Mouse (Mus musculus) adrenal gland (tissue): ENCODE data around the gene Setd7.

ENCODE experiments used
- intact Hi-C: fragments of 180-260 bp; cut with DNase I; formaldehyde crosslinking; loops from one replicate; pipeline ENCODE4 v1.15.1; 2025

Setd7 gene

DNA sequence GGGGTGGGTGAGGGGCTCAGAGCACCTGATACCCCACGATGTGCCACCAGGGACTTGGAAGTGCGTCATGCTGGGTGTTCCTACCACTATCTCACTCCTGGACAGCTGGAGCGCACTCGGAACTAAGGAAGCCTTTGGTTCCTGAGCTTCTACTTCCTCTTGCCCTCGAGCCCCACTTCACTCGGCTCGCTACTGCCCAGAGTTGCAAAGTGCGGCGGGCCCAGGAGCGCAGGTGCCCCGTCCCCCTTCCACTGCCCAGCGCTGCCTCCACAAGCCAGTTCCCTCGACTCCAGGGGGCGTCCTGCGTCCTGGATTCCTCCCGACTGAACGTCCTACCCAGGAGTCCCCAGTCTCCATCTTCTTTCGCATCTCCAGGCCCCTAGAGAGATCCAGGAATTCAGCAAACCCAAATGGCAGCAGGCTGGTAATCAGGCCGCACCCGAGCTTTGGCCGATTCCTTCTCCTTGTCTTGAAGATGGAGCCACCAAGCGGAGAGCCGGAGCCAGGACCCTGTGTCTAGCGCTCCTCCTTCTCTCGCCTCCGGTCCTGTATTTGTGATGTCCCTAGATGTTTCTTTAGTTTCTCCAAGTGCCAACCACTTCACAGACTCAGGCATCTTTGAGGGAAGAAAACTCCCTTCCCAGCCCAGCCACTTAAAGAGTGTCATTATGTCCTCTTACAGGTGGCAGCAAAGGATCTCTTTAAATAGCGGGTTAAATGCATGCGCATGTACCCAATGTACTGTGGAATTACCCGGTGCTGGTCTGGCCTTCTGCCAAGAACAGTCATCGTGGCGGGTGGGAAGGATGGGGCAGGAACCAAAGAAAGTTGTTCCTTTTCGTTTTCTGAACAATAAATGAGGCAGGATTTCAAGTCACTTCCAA is 672 bp upstream of the Setd7 start:
- intact Hi-C loops = no loop called here

DNA sequence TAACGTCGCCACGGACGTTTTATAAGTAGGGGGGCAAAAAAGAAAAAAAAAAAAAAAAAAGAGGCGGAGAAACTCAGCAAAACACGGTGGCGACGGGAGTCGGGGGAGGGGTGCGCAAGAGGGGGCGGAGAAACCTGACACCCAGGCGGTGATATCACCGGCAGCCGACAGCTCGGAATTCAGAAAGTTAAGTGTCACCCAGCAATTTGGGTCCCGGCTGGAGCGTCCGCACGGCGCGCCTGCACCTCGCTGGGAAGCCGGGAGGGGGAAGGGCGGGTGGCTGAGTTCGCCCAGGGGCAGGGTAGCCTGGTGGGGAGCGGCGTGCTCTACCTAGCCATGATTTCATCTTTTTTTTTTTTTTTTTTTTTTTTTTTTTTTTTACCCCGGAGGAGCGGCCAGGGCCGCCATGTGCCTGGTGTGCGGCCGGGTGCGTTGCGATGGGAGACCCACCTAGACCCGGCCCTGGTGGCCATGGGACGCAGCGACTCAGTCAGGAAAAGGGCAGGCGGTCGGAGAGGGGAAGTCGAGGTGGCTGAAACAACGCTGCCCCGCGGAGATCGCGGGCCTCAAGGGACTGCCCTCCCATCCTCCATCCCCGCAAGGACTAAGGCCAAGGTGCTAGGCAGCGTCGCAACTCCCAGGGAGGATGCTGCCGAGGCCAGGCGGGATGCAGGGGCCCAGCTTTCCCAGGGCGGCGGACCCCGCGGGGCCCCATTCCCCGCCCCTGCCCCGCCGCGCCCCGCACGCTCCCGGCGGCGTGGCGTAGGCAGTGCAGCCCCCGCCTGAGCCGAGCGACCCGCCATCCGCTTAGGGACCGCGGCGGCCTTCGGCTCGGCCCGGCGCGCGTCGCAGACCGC is 857 bp downstream of the Setd7 start:
- intact Hi-C loops = no loop called here

DNA sequence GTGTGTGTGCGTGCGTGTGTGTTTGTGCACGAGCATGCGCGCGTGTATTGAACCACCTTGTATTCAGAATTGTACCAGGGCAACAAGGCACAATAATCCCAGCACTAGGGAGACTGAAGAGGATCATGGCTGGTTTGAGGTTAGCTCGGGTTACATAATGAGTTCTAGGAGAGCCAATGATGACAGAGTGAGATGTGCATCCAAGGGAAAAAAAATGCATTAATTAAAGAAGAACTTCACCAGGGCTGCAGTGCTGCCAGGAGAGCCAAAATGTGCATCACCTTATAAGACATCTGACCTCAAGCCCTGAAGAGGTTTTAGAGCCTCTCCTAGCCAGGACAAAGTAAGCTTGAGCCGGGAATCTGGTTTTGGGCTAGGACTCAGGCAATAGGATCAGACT is 5.1 kb downstream of the Setd7 start:
- intact Hi-C loops = no loop called here

DNA sequence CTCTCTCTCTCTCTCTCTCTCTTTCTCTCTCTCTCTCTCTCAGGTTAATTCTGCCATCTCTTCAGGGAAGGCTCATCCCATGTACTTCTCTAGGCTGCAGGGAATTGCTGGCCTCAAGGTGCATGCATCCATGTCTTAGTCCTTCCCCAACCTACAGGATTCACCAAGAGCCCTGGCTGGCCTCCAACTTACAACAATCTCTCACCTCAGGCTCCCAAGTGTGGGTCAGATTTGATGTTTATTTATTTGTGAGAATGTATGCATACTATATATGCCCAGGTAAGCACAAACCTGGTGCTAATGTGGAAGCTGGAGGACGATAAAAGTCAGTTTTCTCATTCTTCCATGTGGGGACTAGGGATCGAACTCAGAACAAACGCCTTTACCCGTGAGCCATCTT is 5.8 kb downstream of the Setd7 start:
- intact Hi-C loops = no loop called here

DNA sequence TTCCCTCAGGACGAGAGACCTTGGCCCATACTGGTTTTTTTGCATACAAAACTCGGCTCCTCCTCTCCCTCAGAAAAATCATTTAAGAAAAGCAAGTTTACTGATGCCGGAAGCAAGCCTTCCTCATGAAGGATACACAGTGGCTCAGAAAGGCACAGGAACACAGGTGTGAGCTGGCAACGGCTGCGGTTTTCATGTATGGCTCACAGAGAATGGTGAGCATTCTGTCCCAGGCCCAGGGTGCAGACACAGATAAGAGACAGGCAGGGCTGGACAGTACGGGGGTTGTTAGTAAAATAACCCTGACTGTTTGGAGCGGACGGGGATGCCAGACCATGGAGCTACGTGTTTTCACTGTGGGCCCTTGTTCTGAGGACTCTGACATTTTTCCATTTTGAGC is 6.6 kb downstream of the Setd7 start:
- intact Hi-C loops = no loop called here

DNA sequence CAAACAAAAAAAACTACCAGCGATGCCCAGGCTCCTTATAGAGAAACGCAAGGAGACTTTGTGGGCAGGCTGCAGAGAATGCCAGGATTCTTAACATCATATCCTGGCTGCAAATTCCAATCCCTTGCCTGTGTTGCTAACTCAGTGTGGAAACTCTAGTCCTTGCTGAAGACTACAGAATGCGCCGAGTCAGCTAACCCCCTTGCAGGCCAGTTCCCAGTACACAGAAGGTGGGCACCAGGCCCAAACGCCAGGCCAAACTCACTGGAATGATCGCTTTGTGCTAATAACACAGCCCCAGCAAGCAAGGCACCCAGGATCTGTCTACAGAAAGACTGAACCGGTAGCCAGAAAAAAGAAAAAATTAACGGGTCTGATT is 7.2 kb downstream of the Setd7 start:
- intact Hi-C loops = no loop called here

DNA sequence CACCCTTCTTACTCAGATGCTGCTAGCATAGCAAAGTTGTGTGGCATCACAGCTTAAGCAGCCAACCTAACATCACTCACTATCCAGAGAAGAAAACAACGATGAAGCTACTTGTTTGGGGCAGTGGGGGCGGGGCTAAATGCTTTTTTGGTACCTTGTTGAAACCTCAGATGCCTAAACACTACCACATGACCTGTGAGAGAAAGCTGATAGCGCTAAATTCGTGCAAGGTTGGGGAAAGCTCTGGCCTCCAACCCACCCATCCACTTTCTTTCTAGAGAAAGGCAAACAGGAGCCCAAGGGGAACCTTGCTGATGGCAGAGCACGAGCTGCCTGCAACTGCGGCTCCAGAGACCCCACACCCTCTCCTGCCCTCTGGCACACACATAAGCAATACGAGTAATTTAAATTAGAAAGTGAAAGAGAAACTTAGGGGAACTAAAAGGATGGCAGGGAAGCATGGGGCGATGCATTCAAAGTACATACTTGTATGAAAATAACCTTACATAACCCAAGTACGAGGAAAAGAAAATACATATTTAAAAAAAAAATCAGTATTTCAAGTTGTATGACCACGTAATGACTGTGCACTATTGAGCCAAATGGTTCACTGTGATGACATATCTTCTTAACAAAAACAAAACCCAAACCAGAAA is 7.7 kb downstream of the Setd7 start:
- intact Hi-C loops = no loop called here

GRCm38 (mm10) chr3:51552197-51552596 is 8.5 kb downstream of the Setd7 start:
- intact Hi-C loops = no loop called here

- intact Hi-C loops = no loop called here
These were observed 11.6 kb downstream of the Setd7 start for GRCm38 (mm10) chr3:51548987-51549579.

- intact Hi-C loops = no loop called here
These were observed 13.1 kb downstream of the Setd7 start for GRCm38 (mm10) chr3:51547577-51547976.

DNA sequence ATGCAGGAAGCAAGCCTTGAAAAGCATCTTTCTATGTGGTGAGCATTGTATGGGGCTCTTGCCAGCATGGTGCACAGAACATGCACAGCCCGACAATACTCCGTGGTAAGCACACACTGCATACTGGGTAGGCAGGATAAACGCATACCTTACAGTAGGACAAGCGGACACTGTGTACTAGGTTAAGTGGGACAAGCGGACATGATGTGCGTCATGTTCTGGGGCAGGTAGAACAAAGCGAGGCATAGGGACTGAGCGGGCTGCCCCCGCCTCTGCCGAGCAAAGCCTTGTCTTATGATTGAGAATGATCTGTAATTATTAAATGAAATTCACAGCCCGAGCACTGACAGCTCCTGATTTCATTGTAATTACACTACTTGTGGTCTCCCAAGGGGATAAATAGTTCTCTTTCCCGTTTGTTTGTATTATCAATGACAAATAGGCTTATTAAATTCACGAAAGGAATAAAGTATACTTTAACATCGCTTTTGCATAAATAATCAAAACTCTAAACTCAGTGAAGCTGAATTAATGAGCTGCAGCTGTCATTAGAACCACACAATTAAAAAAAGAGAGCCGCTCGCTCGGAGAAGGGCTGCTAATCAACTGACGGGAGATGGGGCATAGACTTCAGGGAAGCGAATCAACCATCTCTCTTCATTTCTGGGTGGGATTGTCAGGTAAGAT is 16.1 kb downstream of the Setd7 start:
- intact Hi-C loops = no loop called here

GRCm38 (mm10) chr3:51540659-51541058 is 20.0 kb downstream of the Setd7 start:
- intact Hi-C loops = no loop called here

DNA sequence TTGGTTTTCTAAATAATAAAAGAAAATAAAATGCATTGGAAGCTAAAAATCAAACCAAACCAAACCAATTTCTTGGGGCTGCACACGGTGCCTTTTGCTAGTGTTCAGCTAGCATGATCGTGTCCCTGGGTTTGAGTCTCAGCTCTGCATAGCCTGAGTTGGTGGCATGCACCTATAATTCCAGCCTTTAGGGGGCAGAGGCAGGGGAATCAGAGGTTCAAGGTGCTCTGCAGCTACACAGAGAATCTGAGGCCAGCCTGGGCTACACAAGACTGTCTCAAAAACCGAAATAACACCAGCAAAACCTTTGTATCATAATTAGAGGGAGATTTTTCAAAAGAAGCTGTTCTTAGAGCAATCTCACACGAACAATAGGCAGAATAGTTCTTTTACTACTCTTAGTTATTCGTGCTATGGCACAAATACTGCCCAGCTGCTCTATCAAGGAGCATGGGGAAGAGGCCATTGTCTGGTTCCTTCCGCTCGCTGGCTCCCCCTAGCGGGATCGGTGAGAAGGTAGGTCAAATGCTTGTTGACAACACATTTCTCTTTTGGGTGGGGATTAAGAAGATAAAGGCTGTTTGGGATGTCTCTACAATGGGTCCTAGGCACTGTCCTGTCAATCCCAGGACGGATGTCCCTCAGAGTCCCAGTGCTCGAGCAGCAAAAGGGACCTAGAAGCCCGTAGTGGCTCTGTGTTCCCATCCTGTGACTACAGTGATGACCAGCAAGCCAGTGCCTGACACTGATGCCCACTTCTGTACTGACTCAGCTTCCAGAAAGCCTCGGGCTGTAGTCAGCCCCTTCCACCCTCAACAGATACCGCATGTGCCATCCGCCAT is 20.9 kb downstream of the Setd7 start:
- intact Hi-C loops = no loop called here

- intact Hi-C loops = no loop called here
These were observed 26.7 kb downstream of the Setd7 start for GRCm38 (mm10) chr3:51534013-51534412.

DNA sequence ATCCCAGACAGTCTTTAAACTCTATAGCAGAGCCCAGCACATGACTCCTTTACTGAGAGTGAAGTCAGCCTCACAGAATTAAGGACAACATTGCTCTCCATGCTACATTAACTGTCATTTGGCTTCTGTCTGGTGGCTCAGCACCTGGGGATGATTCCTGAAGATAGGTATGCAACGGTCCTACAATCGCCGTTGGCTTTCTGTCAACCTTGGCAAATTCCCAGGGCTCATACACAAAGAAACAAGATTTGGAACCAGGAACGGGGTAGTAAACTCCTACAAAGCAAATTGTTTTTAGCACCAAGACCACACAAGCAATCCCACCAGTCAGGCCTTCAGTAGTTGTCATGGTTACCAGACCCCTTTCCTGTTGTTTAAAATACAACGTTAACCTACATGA is 27.1 kb downstream of the Setd7 start:
- intact Hi-C loops = no loop called here

DNA sequence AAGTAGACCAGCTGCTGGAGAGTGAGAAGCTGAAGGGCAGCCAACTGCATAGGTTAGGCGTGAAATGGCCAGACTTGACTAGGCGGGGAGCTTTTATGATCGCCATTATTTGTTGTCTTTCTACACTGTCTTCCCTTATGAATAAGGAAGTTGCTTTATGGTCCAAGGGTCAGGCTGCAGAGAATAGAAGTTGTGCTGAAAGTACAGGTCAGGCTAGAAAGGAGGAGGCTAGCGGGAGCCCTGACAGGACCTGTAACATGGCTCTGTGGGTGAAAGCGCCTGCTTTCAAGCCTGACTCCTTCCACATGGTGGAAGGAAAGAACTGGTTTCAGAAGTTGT is 28.4 kb downstream of the Setd7 start:
- intact Hi-C loops = no loop called here

- intact Hi-C loops = no loop called here
These were observed 29.0 kb downstream of the Setd7 start for GRCm38 (mm10) chr3:51531473-51532281.

DNA sequence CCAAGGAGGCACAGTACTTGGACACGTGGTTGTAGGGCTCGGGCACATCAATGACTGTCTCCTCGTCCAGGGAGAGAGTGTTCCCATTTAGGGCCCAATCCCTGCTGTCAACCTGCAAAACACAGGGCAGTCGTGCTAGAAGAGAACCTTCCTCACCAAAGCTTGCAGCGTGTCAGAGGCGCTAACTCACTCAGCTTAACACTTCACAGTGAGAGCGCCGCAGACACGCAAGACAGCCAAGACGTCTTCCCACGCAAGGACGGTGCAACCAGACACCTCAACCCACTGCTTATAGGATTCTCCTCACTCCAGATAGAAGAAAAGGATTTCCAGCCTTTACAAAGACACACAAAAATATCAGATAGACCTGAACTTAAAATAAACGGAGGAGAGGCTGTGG is 33.8 kb downstream of the Setd7 start:
- intact Hi-C loops = no loop called here

DNA sequence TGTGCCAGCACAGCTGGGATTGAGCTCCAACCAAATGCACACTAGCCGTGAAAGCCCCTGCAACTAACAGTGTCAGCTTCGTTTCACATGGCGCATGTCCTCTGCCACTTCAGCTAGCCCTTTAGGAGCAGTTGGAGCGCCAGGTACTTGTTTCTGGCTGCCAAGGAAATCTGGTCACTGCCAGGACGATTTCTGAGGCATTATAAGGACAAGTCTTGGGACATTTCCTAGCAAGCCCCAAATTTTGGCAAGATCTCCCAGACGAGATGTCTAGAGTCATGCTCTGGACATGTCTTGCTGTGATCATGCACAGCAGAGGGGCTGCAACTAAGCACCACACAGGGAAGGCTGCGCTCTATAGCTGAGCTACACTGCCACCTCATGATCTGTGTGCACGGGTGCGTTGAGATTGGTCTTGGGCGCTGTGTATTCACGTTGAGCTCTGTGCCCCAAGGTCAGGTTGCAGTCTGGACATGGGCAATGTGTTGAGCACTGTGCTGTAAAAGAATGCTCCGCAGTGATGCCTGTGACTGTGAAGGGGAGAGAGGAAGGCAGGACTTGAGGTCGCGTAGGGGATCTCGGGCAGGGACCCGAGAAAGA is 35.4 kb downstream of the Setd7 start:
- intact Hi-C loops = no loop called here
